Mouse (Mus musculus): ENCODE data around the gene Gm17428. TPM values are rescaled to one million over a fixed set of nuclear protein-coding genes. Genes with fewer than 3 reads are reported as not detected.

Gm17428 gene
- polyA plus RNA-seq, 1 experiment from 2014 or later, result not detected

DNA sequence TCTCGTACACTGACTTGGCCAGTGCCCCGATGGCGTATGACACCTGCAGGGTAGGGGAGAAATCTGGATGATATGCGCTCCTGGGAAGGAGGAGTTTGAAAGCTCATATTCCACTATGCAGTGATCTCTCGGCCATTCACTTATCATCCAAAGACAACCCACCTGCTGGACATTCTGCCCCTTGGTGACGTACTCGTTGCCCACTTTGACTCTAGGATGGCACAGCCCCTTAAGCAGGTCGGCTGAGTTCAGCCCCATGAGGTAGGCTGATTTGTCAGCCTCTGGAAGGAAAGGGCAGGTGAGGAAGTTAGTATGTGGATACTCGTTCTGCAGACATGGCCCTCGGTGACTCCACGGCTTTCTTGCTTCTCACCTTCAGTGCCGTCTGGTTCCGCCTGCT lies 12.1 kb downstream of the Gm17428 start:
- no peak overlapping the region for H3K4me3 ChIP-seq (ENCODE audit: low read depth, low read length)
- H3K27ac ChIP-seq (replicated peaks), result no peak overlapping the region
- no peaks in the 10 kb centered on the region for H3K27me3 ChIP-seq (ENCODE audit: control insufficient read depth, insufficient read depth, low read length)
- H3K9ac ChIP-seq (ENCODE audit: low read length), result no peak overlapping the region
- no peaks in the 10 kb centered on the region for H3K4me1 ChIP-seq (replicated peaks; ENCODE audit: control insufficient read depth, insufficient read depth)
- no peaks in the 10 kb centered on the region for H3K36me3 ChIP-seq (ENCODE audit: control insufficient read depth, insufficient read depth, low read length)
- TF ChIP-seq CTCF (IDR thresholded peaks at IDR 0.05; ENCODE audit: low read depth), result no peak
- ATAC-seq (ENCODE audit: low FRiP score, low TSS enrichment) (no peak), DNase-seq (ENCODE audit: low spot score) (no peak)
- no peak overlapping the region for H3K4me2 ChIP-seq (replicated peaks; ENCODE audit: low read depth)
- H3K9me3 ChIP-seq (ENCODE audit: control insufficient read depth, low read length), result no peaks in the 10 kb centered on the region
- WGBS, result 86% methylated on average over 13 of the region's 13 CpGs

DNA sequence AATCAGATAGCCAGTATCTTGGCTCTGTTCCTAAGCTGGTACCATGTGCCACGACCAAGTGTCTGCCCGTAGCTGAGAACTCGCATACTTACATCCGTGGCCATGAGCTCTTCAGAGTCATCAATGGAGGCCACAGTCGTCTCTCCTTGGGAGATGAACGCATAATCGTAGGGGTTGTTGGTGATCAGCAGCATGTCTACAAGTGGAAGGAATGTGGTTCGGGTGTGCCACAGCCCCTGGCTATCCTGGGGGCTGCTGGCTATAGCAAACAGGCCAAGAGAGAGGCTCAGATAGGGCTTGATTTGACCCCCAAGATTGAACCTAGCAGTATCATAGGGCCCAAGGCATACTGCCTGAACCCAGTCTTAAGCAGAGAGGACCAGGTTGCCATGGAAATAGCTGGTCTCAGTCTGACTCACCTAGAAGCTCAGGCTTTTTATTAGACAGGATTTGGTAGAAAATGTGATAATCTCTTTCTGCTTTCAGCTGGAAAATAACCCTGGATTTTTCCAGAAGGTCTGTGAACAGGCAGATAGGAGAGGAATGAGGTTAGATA lies 13.2 kb downstream of the Gm17428 start:
- no peak overlapping the region for H3K4me2 ChIP-seq (replicated peaks; ENCODE audit: low read depth)
- TF ChIP-seq EP300 (optimal IDR thresholded peaks at IDR 0.05) (no peak), CTCF (IDR thresholded peaks at IDR 0.05; ENCODE audit: low read depth) (no peak)
- WGBS, result 83% methylated on average over 8 of the region's 8 CpGs
- no peak overlapping the region for H3K4me3 ChIP-seq (ENCODE audit: low read depth, low read length)
- no peaks in the 10 kb centered on the region for H3K27me3 ChIP-seq (ENCODE audit: control insufficient read depth, insufficient read depth, low read length)
- DNase-seq (ENCODE audit: low spot score) (no peak), ATAC-seq (ENCODE audit: low FRiP score, low TSS enrichment) (no peak)
- H3K4me1 ChIP-seq (replicated peaks; ENCODE audit: control insufficient read depth, insufficient read depth), result no peaks in the 10 kb centered on the region
- H3K27ac ChIP-seq (replicated peaks), result no peak overlapping the region
- H3K9ac ChIP-seq (ENCODE audit: low read length), result no peak overlapping the region
- H3K36me3 ChIP-seq (ENCODE audit: control insufficient read depth, insufficient read depth, low read length), result no peaks in the 10 kb centered on the region
- H3K9me3 ChIP-seq (ENCODE audit: control insufficient read depth, low read length), result no peaks in the 10 kb centered on the region

DNA sequence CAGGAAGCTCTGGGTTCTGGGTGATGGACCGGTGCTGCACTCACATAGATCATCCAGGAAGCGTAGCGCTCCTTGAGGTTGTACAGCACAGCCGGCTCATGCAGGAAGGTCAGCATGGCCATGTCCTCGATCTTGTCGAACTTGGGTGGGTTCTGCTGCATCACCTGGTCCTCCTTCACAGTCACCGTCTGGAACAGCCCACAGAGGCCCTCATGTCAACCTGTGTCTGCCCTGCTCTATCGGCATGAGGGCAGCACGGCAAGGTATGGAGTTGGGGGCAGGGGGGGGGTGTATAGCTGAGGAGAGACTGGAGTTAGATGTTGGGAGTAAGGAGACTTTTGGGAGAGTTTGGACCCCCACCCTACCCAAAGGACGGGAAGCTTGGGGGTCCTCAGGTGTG lies 15.5 kb downstream of the Gm17428 start:
- 90% methylated on average over 10 of the region's 10 CpGs for WGBS
- no peaks in the 10 kb centered on the region for H3K36me3 ChIP-seq (ENCODE audit: control insufficient read depth, insufficient read depth, low read length)
- H3K27me3 ChIP-seq (ENCODE audit: control insufficient read depth, insufficient read depth, low read length), result no peaks in the 10 kb centered on the region
- H3K4me2 ChIP-seq (replicated peaks; ENCODE audit: low read depth), result no peak overlapping the region
- H3K9ac ChIP-seq (ENCODE audit: low read length), result no peak overlapping the region
- H3K27ac ChIP-seq (replicated peaks), result no peak overlapping the region
- ATAC-seq (ENCODE audit: low FRiP score, low TSS enrichment) (no peak), DNase-seq (ENCODE audit: low spot score) (no peak)
- H3K4me3 ChIP-seq (ENCODE audit: low read depth, low read length), result no peak overlapping the region
- TF ChIP-seq CTCF (IDR thresholded peaks at IDR 0.05; ENCODE audit: low read depth) (no peak), EP300 (optimal IDR thresholded peaks at IDR 0.05) (no peak)
- H3K4me1 ChIP-seq (replicated peaks; ENCODE audit: control insufficient read depth, insufficient read depth), result no peaks in the 10 kb centered on the region
- H3K9me3 ChIP-seq (ENCODE audit: control insufficient read depth, low read length), result no peaks in the 10 kb centered on the region

DNA sequence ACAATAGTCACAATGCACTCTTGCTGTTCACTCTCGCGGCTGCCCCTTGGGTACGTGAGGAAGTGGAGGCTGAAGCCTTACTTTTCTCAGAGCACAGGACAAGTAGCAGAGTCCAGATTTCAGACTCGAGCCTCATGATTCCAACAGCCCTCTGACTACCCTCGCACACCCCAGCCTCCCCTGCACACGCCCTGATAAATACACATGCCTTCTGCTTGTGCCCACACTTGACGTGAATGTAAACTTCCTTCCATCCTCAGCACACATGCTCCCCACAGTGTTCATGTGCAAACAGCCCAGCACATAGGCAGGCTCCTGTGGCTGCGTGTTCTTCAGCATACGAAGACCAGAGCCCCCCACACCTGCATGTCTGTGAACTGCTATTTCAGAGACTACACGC lies 16.9 kb downstream of the Gm17428 start:
- Histone ChIP-seq H3K9ac (ENCODE audit: low read length) (no peak overlapping the region), H3K27me3 (ENCODE audit: control insufficient read depth, insufficient read depth, low read length) (no peaks in the 10 kb centered on the region), H3K4me1 (replicated peaks; ENCODE audit: control insufficient read depth, insufficient read depth) (no peaks in the 10 kb centered on the region), H3K4me2 (replicated peaks; ENCODE audit: low read depth) (no peak overlapping the region), H3K4me3 (ENCODE audit: low read depth, low read length) (no peak overlapping the region), H3K9me3 (ENCODE audit: control insufficient read depth, low read length) (no peaks in the 10 kb centered on the region), H3K27ac (replicated peaks) (peak overlapping the region; percentile 58; the same call in 1 of the 2 replicates), H3K36me3 (ENCODE audit: control insufficient read depth, insufficient read depth, low read length) (no peaks in the 10 kb centered on the region)
- DNase-seq (ENCODE audit: low spot score) (peak; percentile 67), ATAC-seq (ENCODE audit: low FRiP score, low TSS enrichment) (peak; percentile 86)
- no peak for TF ChIP-seq CTCF (IDR thresholded peaks at IDR 0.05; ENCODE audit: low read depth)
- TF ChIP-seq EP300 (optimal IDR thresholded peaks at IDR 0.05), result no peak
- WGBS, result 33% methylated on average over 10 of the region's 10 CpGs

DNA sequence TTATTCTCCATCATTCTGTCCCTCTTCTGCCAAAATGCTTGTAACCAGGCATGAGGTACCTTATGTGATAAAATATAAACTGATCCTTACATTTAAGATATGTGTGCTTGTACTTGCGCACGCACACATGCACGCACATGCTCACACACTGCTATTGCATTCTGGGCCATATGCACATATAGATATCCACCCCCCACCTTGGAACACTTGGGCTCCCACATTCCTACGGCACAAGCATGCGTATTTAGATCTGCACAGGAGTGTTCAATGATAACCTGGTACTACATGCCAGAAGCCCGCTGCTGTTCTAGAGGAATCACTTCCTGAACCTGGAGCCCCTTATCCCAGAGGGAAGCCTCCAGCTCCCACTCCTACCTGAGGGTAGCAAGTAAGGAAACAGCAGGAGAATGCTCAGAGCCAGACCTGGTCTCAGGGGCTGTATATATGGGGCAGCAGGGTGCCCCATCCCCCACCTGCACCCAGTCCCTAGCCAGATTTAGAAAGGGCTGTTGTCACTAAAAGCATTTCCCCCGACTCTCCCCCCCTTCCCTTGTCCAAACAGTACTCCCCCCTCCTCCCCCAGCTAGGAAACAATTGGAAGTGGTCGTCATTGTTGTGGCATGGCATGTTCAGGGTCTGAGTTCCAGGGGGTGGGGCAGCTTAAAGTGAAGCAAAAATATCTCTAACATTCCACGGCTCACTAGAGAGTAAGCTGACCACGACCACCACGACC lies 17.6 kb downstream of the Gm17428 start, which contains the start of gene Myh7:
Gene Myh7 (minus strand): TSS at position 491 of the 733 bp plus-strand sequence.
- Histone ChIP-seq H3K9me3 (ENCODE audit: control insufficient read depth, low read length) (no peaks in the 10 kb centered on the region), H3K9ac (ENCODE audit: low read length) (no peak within 1 kb of the TSS; the same call in 1 of the 2 replicates), H3K4me2 (replicated peaks; ENCODE audit: low read depth) (no peak within 1 kb of the TSS), H3K36me3 (ENCODE audit: control insufficient read depth, insufficient read depth, low read length) (no peaks in the 10 kb centered on the region), H3K4me1 (replicated peaks; ENCODE audit: control insufficient read depth, insufficient read depth) (no peaks in the 10 kb centered on the region), H3K4me3 (ENCODE audit: low read depth, low read length) (no peak within 1 kb of the TSS), H3K27ac (replicated peaks) (peak within 1 kb of the TSS; percentile 58; the same call in 1 of the 2 replicates), H3K27me3 (ENCODE audit: control insufficient read depth, insufficient read depth, low read length) (no peaks in the 10 kb centered on the region)
- WGBS, result 49% methylated on average over 11 of the region's 11 CpGs
- ATAC-seq (ENCODE audit: low FRiP score, low TSS enrichment), result no peak
- DNase-seq (ENCODE audit: low spot score), result no peak
- no peak for TF ChIP-seq CTCF (IDR thresholded peaks at IDR 0.05; ENCODE audit: low read depth)
- no peak for TF ChIP-seq EP300 (optimal IDR thresholded peaks at IDR 0.05)

DNA sequence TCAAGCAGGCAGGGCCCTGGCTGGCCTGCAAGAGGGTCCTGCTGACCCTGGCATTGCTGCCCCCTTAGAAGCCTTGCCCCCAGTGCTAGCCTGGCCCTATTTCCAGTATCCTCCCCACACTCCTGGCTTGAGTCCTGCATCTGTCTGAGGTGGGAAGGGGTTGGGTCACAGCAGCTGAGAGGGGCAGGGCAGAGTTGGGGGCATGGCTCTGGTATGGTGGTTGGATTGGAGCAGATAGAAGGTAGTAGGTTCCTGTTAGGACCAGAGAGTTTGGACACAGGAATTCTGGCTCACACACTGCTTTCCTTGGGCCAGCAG lies 18.1 kb downstream of the Gm17428 start:
- Histone ChIP-seq H3K4me1 (replicated peaks; ENCODE audit: control insufficient read depth, insufficient read depth) (no peaks in the 10 kb centered on the region), H3K9ac (ENCODE audit: low read length) (no peak overlapping the region), H3K4me3 (ENCODE audit: low read depth, low read length) (no peak overlapping the region), H3K36me3 (ENCODE audit: control insufficient read depth, insufficient read depth, low read length) (no peaks in the 10 kb centered on the region), H3K27ac (replicated peaks) (no peak overlapping the region), H3K27me3 (ENCODE audit: control insufficient read depth, insufficient read depth, low read length) (no peaks in the 10 kb centered on the region), H3K4me2 (replicated peaks; ENCODE audit: low read depth) (no peak overlapping the region), H3K9me3 (ENCODE audit: control insufficient read depth, low read length) (no peaks in the 10 kb centered on the region)
- no peak for TF ChIP-seq CTCF (IDR thresholded peaks at IDR 0.05; ENCODE audit: low read depth)
- no peak for TF ChIP-seq EP300 (optimal IDR thresholded peaks at IDR 0.05)
- ATAC-seq (ENCODE audit: low FRiP score, low TSS enrichment) (no peak), DNase-seq (ENCODE audit: low spot score) (no peak)
